Mouse (Mus musculus) intestine, postnatal 0 days (tissue): ENCODE measurements around the gene Cers1. TPM values are rescaled to one million over a fixed set of nuclear protein-coding genes. Genes with fewer than 3 reads are reported as not detected.

Experiments
- ATAC-seq: fragments of 200-750 bp; cut with Nextera tagmentation; 2 replicates; pipeline ENCODE4 v1.8.0; 2017; ENCODE audit warnings: mild to moderate bottlenecking, moderate TSS enrichment, moderate library complexity
- H3K27ac ChIP-seq: fragments of 300-500 bp; sonication (generic); 2 replicates; pipeline ENCODE4 v1.5.1; 2014; ENCODE audit warnings: mild to moderate bottlenecking, low read depth, low read length, moderate library complexity
- H3K27me3 ChIP-seq: fragments of 300-500 bp; sonication (generic); replicated peaks from 2 replicates; pipeline ENCODE4 v1.6.1; 2014; ENCODE audit warnings: low read length, mixed read lengths; ENCODE audit not compliant: control insufficient read depth, insufficient read depth
- H3K36me3 ChIP-seq: fragments of 300-500 bp; sonication (generic); 2 replicates; pipeline ENCODE4 v1.6.1; 2014; ENCODE audit warnings: mild to moderate bottlenecking, moderate library complexity; ENCODE audit not compliant: control insufficient read depth, insufficient read depth
- H3K4me1 ChIP-seq: fragments of 300-500 bp; sonication (generic); replicated peaks from 2 replicates; pipeline ENCODE4 v1.6.1; 2014; ENCODE audit warnings: antibody characterized with exemption, low read length, mixed read lengths; ENCODE audit not compliant: control insufficient read depth, insufficient read depth
- H3K4me2 ChIP-seq: fragments of 300-500 bp; sonication (generic); replicated peaks from 2 replicates; pipeline ENCODE4 v1.6.1; 2014; ENCODE audit warnings: low read depth, mild to moderate bottlenecking, moderate library complexity
- H3K4me3 ChIP-seq: fragments of 300-500 bp; sonication (generic); 2 replicates; pipeline ENCODE4 v1.5.1; 2014; ENCODE audit warnings: low read depth, low read length
- H3K9ac ChIP-seq: fragments of 300-500 bp; sonication (generic); 2 replicates; pipeline ENCODE4 v1.6.1; 2014; ENCODE audit warnings: mild to moderate bottlenecking, low read depth, low read length
- H3K9me3 ChIP-seq: fragments of 300-500 bp; sonication (generic); 2 replicates; pipeline ENCODE4 v1.6.1; 2016; ENCODE audit warnings: mixed run types; ENCODE audit not compliant: control insufficient read depth
- CTCF ChIP-seq: sonication (generic); IDR thresholded peaks from 2 replicates; pipeline ENCODE4 v1.5.1; 2016; ENCODE audit warnings: low read depth, mild to moderate bottlenecking, control low read depth, antibody characterized with exemption, moderate library complexity
- WGBS: fragments of 180-500 bp; shearing (Covaris S2); extraction: QIAGEN DNeasy Blood & Tissue Kit; methylation state at CpG from one replicate; pipeline ENCODE4 v1.1.7; 2014; 5-methylcytosine and 5-hydroxymethylcytosine counted together
- polyA plus RNA-seq: library from polyadenylated mRNA; unstranded; fragments of >200 nt; fragmentation: Nextera tagmentation; extraction: Ambion mirVana; gene quantifications from 2 replicates; pipeline ENCODE4 v1.2.1, GENCODE M21; 2015

Gene Cers1
- polyA plus RNA-seq, 1 experiment from 2014 or later: 1.7 TPM

DNA sequence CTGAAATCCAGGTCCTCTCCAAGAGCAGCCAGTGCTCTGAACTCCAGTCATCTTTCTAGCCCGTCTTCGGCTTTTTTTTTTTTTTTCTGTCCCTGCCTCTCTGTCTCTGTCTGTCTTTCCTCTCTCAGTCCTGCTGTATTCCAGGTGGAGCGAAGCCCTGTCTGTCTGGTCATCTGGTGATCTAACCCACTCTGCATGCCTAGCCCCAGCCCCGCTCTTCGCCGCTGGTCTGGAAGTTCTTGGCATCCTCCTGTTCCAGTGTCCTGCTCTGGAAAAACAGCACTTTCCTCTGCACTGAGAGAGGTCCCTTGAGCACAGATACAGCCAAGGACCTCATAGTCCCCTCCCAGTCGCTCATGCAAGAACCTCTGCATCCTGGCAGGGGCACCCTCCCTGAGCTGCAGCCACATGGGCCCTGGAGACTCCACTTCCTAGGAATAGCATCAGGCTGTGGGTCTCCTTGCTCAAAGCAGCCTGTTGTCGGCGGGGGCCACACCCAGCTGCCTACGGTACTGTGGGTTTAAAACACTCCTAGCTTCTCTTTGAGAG lies 46.0 kb downstream of the Cers1 start:
- Histone ChIP-seq H3K4me1 (peaks cover 6% of the 10 kb centered on the region; the same call in 1 of the 2 replicates), H3K9me3 (no peaks in the 10 kb centered on the region), H3K27me3 (no peaks in the 10 kb centered on the region), H3K9ac (no peak overlapping the region), H3K36me3 (no peaks in the 10 kb centered on the region), H3K27ac (no peak overlapping the region), H3K4me2 (no peak overlapping the region), H3K4me3 (no peak overlapping the region)
- ATAC-seq: no peak
- 77% methylated on average over 10 of the region's 10 CpGs for WGBS
- no peak for TF ChIP-seq CTCF

DNA sequence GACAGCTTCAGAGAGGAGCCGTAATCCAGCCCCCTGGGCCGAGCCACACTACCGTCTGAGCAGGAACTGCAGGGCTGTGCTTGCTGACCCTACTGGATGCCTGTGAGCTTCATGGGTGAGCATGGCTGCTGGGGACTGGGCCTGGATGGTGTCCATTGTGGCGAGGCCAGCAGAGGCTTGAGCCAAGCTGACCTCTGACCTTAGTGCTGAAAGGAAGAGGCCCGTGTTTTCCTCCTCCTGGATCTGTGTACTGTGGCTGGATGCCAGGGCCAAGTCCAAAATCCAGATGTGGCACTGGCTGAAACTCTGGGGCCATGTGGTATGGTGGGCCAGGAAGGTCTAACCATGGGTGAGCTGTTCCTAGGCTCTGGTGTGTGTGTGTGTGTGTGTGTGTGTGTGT lies 48.5 kb downstream of the Cers1 start:
- peak; percentile 58 for ATAC-seq
- WGBS: 23% methylated on average over 5 of the region's 5 CpGs
- no peaks in the 10 kb centered on the region for H3K9me3 ChIP-seq
- no peaks in the 10 kb centered on the region for H3K27me3 ChIP-seq
- no peaks in the 10 kb centered on the region for H3K36me3 ChIP-seq
- peaks cover 6% of the 10 kb centered on the region; the same call in 1 of the 2 replicates for H3K4me1 ChIP-seq
- no peak overlapping the region for H3K4me2 ChIP-seq
- no peak overlapping the region for H3K9ac ChIP-seq
- TF ChIP-seq CTCF: no peak
- no peak overlapping the region for H3K27ac ChIP-seq
- H3K4me3 ChIP-seq: no peak overlapping the region

DNA sequence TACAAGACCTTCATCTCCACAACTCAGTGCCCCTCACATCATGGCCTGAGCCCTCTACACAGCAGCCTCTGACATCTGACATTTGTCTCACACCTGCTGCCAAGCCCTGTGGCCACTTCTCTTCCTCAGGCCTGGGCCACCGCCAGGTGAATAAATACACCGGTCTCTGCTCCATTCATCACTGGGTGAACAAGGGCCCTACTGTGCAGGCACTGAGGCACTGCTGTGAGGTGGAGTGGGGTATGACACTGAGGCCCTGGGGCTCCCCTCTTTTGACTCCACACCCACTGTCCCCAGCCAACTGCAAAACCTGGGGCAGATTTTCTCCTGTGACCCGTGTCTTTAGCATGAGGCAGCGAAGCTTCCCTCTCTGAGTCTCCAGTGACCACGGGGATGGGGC lies 51.0 kb downstream of the Cers1 start:
- no peak overlapping the region for H3K27ac ChIP-seq
- H3K4me1 ChIP-seq: peaks cover 6% of the 10 kb centered on the region; the same call in 1 of the 2 replicates
- H3K36me3 ChIP-seq: no peaks in the 10 kb centered on the region
- no peak overlapping the region for H3K4me3 ChIP-seq
- no peaks in the 10 kb centered on the region; the same call in 1 of the 2 replicates for H3K27me3 ChIP-seq
- TF ChIP-seq CTCF: no peak
- no peak for ATAC-seq
- no peaks in the 10 kb centered on the region for H3K9me3 ChIP-seq
- no peak overlapping the region for H3K4me2 ChIP-seq
- no peak overlapping the region for H3K9ac ChIP-seq
- WGBS: 62% methylated on average over 5 of the region's 5 CpGs

DNA sequence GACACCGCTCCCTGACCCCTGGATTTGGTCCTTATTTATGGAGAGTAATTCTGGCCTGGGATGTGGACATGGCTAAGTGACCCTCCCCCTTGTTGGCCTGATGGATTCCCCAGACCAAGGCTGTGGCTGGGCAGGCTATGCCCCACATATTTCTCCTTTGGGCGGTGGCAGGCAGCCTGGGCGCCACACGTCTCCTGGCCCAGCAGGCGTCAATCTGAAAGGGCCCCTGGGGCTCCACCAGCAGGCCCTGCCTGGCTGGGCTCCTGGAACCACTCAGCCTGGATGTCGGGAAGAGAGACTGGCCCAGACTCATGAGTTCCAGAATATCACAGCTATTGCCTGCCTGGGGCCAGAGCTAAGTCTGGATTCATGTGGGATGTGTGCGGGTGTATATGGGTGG lies 54.9 kb downstream of the Cers1 start:
- Histone ChIP-seq H3K9me3 (no peaks in the 10 kb centered on the region), H3K27ac (no peak overlapping the region), H3K4me1 (0 out of 2 replicates have a peak, but pooled peaks cover 3% of the 10 kb centered on the region), H3K4me3 (no peak overlapping the region), H3K4me2 (no peak overlapping the region), H3K36me3 (no peaks in the 10 kb centered on the region), H3K27me3 (peaks cover 32% of the 10 kb centered on the region), H3K9ac (no peak overlapping the region)
- no peak for TF ChIP-seq CTCF
- ATAC-seq: no peak
- WGBS: 85% methylated on average over 7 of the region's 7 CpGs

DNA sequence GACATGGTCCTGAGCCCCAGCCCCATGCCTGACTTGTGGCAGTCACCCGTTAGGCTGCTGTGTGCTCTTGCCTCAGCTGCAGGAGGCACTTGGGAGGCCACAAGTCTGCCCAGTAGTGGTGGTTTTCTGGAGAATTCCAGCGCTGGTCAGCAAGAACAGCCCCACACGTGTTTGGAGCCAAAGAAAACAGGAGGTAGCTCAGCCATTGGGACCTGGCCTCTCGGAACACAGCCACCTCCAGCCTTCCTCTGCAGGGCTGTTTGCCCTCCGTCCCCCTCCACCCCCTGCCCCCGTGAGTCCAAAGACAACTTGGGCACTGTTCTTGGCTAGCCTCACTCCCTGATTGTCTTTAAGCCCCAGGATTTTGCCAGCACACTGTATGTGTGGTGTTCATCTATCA lies 56.4 kb downstream of the Cers1 start:
- 63% methylated on average over 6 of the region's 6 CpGs for WGBS
- Histone ChIP-seq H3K9me3 (no peaks in the 10 kb centered on the region), H3K36me3 (no peaks in the 10 kb centered on the region), H3K4me2 (no peak overlapping the region), H3K4me1 (0 out of 2 replicates have a peak, but pooled peaks cover 3% of the 10 kb centered on the region), H3K4me3 (no peak overlapping the region), H3K27ac (no peak overlapping the region), H3K9ac (no peak overlapping the region), H3K27me3 (peaks cover 46% of the 10 kb centered on the region)
- no peak for TF ChIP-seq CTCF
- ATAC-seq: no peak

DNA sequence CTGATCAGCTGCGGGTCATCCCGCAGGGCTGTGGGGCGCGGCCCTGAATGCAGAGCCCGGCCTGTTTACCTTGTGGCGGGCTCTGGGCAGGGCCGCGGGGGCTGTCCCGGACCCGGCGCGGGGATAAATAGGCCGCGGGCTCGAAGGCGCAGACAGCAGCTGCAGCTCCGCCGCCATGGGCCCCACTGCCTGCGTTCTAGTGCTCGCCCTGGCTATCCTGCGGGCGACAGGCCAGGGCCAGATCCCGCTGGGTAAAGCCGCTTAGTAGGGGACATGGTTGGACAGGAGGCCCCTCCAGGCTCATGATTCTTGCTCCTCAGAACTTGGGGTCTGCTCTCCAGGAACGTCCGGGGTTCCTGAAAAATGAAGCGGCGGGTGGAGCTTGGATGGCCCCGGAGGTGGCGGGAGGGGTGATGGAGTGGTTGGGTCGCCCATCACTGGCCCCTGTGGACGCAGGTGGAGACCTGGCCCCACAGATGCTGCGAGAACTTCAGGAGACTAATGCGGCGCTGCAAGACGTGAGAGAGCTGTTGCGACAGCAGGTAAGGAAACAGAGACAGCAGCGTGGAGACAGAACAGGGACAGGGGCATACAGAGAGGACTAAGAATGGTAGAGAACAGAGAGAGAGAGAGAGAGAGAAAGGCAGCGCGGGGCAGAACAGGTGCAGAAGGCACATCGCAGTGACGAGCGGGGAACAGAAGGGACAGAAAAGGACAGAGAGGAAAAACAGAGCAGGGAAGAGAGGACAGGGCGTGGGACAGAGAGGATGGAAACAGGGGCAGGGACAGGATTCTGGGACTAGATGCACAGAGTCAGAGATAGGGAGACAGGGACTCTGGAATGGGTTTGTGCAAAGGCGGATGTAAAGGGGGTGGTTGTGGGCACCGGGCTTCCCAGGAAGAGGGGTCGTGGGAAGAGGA lies 58.1 kb downstream of the Cers1 start, which contains the start of gene Comp:
TSS of gene Comp (plus strand) at position 162 of the 921 bp plus-strand sequence.
- ATAC-seq: no peak
- Histone ChIP-seq H3K4me3 (peak within 1 kb of the TSS; percentile 42), H3K4me1 (0 out of 2 replicates have a peak, but pooled peaks cover 3% of the 10 kb centered on the region), H3K27ac (no peak within 1 kb of the TSS), H3K4me2 (peak within 1 kb of the TSS; percentile 64), H3K27me3 (peaks cover 62% of the 10 kb centered on the region), H3K9me3 (no peaks in the 10 kb centered on the region), H3K36me3 (no peaks in the 10 kb centered on the region), H3K9ac (no peak within 1 kb of the TSS)
- no peak for TF ChIP-seq CTCF
- WGBS: 5% methylated on average over 47 of the region's 47 CpGs
